Mouse (Mus musculus): ENCODE measurements around the gene Fam160b1.
A peak's percentile ranks its signal among the peaks of the same experiment; 100 is the strongest.

Gene Fam160b1

DNA sequence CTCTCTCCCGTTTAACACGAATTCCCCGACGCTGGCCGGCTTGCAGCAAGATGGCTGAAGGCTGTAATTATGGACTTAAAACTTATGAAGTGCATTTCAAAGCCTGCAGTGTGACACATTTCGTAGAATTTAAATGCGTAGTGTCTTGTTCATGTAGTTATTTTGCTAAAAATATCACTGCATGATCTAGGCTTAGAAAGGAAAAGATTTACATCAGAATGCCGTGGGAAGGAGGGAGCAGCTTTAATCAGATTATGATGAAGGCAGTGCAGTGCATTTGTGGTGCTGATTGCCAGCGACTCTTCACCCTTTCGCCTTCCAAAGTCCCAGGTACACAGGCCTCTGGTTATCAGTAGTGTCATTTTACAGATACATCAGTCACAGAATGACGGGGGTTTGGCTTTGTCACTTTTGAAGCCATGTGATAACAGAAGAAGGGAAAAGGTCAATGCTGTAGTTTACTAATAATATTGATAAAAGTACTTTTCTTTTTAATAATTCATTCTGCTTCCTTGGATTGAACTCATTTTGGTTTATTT lies 7.4 kb downstream of the Fam160b1 start:
- DNase-seq: no peak

DNA sequence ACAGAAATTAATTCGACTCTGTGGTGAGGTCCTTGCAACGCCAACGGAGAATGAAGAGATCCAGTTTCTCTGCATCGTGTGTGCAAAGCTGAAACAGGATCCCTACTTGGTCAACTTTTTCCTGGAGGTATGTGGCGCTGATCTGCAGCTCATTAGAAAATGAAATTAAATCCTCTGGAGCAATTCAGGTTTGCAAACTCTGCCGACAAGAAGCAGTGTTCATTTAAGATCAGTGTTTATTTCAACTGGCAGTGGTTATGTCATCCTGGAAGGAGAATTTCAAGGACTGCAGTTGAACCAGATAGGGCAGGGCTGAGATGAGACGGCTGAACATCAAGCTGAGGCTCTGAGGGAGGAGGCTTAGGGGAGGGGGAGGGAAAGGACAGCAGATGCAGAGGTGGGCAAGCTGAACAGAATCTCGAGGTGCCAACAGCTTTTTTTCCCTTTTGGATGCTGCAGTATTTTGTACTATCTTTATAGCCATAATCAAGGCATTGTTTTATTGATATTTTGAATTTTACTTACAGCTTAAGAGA lies 12.9 kb downstream of the Fam160b1 start:
- no peak for DNase-seq

DNA sequence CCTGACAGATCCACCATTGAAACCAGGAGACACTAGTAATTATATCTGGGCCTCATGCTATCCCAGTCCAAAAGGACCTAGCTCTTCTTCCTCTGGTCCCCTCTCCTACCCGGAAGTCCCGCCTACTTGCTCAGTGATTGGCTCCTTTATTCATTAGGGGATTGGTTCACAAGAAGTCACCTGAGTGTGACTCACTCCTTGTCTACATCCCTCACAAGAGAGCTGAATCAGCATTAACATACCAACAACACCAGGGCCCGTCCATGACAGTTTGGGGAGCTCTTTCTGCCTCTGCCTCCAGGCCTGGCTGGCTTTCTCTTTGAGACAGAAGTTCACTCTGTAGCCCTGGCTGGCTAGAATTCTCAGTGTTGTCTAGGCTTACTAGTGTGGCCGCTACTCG lies 14.7 kb downstream of the Fam160b1 start:
- DNase-seq: no peak

DNA sequence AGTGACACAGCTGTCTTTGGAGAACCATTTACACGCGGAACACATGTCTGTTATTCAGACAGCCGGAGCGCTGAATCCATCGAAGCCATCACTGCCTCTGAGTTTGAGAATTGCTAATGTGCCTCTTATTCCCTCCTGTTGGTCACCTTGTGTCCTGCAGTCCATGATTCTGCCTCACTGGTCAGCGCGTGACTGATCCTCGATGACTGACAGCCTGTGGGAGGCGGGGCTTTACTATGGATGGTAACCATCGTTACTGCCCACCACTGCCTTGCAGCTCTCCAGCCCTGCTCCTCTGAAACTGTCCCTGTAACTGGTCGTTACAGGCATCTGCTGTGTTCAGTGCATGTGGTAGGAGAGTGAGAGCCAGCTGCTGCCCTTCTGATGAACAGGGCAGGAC lies 15.3 kb downstream of the Fam160b1 start:
- no peak for DNase-seq

DNA sequence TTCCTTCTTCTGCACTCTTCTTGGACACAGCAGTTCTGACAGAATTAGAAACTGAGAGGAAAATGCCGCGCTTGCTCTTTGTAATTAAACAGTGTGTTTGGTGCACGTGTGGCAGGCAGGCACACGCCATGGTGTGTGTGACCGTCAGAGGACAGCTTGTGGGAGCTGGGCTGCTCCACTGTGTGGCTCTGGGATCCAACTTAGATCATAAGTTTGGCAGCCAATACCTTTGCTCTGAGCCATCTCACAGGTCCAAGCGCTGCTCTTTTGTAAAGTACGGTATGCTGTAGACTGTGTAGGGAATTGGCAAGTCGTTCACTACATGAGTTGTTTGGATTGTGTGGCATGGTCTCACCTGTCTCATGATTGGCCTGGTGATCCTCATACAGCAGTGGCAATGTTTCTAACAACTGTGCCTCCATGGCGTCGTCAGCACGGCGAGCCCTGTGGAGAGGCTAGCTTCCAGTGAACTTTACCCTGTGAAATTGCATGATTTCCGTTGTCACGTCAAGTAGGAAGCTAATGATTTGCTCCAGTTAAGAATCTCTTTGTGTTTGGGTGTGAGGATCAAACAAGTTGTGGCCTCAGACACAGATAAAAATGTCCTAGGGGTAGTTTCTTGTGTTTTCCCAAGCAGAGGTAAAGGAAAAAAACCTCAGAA lies 16.7 kb downstream of the Fam160b1 start:
- no peak for DNase-seq

DNA sequence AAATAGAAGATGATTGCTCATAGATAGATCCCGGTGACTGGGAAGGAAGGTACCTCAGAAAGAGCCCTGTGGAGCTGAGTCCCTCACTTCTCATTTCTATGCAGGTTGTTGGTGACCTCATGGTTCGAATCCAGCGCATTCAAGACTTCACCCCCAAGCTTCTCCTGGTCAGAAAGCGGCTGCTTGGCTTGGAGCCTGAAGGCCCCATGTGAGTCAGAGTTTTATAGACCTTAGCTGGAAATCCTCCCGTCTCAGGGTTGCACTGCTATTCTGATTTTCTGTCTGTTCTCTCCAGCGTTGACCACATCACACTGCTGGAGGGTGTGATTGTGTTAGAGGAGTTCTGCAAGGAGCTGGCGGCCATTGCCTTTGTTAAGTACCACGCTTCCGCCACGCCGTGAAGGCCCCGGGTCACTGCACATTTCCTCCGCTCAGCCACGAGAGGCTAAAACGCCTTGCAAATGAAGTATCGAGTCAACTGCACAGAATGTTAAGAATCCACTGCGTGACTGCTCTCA lies 25.8 kb downstream of the Fam160b1 start:
- no peak for DNase-seq

DNA sequence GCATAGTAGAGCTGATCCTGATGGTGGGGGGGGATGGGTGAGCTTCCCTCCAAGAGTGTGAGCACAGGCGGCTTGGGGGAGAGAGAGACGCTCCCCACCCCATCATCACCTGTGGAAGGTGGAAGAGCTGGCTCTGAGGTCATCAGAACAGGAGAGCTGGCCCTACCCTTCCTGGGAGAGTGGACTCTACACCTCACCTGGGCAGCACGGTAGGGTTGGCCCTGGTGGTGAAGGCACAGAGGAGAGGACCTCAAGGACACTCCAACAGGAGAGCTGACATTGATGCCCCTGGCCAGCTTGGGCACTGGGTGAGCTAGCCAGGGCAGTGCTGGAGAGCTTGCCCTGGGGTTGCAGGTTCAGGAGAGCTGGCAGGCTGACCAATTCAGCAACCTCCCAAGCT lies 31.1 kb downstream of the Fam160b1 start:
- DNase-seq: no peak

DNA sequence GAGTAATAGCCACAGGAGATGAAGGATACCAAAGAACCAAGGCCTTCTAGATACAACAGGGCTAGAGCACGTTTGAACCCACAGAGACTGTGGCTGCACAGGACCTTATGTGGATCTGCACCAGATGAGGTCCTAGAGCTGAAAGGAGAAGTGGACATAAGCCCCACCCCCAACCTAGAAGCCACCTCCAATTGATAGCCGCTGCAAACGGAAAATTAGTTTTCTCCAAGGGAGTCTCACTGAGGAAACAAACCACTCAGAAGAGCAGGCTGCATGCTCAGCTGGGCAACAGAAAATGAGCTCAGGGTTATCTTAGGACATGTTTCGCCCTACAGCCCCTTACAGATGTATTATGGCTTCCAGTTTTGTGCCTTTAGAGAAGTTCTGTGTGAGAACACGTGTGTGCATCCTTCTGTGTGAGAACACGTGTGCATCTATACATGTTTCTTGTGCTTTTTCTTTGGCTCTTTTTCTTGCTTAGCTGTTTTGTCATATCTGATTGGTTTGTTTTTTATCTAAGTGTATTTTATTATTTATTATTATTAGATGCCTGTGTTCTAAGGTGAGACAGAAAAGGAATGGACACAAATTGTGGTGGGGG lies 33.0 kb downstream of the Fam160b1 start:
- DNase-seq: no peak

DNA sequence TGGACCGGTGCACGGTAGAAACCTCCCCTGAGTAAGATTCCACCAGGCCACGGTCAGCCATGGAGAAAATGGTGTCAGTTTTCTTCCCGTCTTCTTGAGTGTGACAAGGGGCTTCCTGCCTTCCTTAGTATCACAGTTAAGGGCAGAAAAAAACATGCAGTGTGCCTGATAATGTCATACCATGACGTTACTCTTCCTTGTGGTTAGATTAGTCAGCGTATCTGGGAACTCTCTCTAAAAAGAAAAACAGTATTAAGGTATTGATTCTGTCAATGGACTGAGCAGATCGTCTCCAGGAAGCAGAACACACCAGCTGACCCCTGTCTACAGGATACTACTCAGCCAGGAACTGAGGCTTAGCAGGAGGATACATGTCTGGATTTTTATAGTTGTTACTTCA lies 36.1 kb downstream of the Fam160b1 start:
- no peak for DNase-seq

DNA sequence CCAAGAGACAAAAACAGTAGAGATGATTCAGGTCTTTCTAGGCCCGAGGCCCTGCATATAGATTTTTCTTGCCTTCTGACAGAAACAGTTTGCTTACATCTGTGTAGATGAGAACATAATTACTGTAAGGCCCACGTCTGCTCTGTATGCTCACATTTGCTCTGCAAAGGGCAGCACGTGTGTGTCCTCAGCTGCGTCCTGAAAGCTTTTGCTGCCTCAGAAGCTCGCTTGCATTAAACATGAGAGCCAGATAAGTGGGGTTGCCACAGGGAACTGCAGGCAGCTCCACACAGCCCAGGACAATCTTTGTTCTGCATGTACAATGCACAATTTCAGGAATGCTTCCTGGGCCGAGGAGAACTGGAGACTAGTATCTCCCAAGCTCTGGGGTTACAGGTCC lies 41.9 kb downstream of the Fam160b1 start:
- DNase-seq: no peak

DNA sequence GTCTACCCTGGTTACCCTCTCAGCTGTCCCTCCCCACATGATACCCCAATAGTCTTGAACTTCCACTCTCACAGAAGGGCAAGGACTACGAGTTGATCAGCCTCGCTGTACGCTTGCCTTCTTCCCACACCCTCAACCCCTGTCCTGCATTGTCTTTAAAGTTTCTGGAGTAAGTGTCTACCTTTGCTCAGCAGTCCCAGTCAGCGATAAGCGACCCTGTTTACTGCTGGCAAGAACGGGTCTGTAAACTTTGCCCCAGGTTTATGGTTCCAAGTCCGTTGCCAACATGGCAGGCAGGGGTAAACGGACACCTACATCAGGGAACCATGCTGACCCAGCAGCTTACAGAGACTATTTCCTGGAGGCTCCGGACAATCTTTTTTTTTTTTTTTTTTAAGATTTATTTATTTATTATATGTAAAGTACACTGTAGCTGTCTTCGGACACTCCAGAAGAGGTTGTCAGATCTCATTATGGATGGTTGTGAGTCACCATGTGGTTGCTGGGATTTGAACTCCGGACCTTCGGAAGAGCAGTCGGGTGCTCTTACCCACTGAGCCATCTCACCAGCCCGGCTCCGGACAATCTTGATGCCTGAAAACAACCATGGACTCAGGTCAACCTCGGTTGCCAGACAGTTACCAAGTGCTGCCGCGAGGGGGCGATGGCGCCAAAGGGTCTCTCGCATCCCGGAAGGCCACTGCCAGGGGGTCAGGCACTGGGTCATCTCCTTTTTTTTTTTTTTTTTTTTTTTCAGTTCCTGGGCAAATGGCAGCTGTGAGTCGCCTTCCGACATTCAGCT lies 43.4 kb downstream of the Fam160b1 start:
- peak; percentile 82 to 89 for DNase-seq

DNA sequence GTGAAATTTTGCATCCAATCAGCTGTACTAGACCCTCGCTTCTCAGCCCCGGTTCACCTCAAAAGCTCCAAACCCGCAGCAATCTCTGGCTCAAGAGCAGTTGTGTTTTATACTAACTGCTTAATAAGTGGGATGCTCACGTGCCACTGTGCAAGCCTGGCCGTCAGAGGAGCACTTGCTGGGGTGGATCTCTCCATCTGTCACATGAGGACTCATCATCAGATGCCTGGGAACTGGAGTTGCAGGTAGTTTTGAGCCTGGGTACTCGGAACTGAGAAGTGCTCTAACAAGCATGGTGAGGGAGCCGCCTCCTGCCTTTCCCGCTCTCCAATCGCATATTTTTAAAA lies 44.0 kb downstream of the Fam160b1 start:
- peak in 1 of 2 experiments; percentile 22 for DNase-seq

DNA sequence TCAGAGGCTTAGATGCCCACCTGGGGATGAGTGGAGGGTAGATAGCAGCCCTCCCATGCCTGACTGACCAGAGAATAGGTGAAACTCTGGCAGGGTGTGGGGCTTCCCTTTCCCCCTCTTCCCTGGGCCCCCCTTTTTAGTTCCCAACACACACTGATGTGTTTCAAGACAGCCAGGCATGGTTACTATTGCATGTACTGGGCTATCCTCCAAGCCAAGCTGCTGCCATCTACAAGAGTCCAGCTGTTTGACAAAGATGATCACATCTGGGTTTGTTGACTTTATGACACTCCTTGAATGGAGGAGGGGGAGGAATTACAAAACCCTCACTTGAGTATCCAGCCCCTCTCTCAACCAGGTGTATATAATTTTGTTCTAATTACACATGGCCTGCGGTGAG lies 47.5 kb downstream of the Fam160b1 start:
- no peak for DNase-seq

DNA sequence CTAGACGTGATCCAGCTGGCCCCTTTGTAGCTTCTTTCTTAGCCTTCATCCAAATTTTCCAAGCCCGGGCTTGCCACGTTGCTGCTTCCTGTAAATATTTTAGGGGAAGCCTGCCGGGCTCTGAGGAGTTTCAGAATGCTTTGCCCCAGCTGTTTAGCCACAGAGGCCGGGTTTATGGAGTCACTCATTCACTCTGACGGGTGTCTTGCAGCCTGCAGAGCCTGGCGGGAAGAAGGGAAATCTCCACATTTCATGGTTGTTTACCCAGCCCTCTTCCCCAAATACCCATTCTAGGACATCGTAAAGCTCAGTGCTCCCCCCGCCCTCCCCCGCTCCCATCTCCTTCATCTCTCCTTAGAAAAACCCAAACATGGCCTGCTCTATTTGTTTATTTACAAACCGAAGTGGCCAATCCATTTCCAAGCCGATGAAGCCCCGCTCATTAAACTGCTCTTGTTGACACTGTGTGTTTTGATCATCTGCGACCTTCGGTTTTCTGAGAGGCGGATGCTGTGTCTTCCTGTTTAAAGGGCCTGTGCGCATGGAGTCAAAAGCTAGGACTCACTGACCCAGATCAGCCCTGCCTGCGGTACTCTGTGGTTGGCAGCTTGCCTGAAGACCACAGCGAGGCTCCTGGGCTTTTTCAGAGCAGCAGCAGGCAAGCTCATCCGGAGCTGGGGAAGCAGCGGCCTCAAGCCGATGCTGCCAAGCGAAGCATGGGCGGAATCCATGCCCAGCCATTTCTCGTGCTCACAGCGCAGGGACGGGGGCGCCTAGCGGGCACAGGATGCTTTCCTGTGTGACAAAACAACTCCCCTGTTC lies 51.1 kb downstream of the Fam160b1 start:
- peak; percentile 80 to 86 for DNase-seq

DNA sequence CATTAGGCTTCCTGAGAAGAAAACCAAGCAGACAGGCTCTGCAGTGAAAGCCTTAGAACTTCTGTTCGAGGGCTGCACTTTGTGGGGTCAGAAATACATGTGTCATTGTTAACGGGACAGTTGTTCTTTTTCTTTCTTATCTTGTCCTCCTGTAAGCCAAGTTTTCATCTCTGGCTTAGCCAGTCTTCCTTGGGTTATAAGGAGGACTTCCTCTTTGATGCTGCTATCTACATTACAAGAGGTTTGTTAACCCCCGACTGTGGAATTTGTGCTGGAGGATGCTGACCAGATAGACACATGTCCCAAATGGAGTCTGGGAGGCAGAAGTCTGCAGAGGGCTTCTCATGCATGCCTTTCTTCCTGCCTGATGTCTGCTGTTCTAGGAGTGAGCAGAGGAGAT lies 52.7 kb downstream of the Fam160b1 start:
- no peak for DNase-seq

DNA sequence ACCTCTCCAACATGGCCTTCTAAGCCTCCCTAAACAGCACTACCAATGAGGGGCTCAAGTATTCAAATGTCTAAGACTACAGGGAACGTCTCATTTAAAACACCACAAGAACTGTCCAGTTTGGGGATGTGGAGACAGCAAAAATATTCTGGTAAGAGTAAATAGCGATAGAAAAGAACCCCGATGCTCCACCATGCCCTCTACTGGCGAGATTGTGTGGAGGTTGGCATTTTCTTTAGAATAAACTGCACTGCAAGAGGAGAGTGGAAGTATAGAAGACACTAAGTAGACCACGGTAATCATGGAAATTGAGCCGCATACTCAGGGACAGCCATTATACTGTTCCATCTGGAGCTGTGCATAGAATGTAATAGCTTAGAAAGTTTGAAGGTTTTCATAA lies 53.4 kb downstream of the Fam160b1 start:
- no peak for DNase-seq

DNA sequence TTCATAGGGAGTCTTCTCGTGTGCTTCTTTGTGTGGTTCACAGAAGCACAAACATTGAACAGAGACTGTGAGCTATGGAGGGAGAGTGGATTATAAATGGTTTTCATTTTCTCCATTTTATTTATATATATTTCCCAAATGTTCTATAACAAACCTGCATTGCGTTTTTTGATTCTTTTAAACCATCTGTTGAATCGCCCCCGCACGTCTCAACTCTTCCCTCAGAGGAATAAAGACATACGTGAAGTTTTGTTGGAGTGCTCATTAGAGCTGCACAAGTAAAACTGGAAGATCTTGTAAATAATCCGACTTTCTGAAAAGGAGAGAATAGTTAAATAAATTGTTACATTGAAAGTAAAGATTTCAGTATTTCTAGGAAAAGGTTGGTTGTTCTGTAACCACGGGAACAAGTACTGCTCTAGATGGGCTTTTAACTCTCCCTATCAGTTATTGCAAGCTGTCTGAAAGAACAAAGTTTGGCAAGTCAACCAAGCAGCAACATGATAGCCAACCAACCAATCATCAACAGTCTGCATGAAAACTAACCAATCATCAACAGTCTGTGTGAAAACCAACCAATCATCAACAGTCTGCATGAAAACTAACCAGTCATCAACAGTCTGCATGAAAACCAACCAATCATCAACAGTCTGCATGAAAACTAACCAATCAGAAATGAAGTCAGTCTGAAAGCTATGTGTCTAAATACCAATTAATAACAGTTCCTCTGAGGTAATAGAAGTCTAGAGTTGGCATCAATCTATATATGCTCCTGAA lies 54.7 kb downstream of the Fam160b1 start:
- no peak for DNase-seq

DNA sequence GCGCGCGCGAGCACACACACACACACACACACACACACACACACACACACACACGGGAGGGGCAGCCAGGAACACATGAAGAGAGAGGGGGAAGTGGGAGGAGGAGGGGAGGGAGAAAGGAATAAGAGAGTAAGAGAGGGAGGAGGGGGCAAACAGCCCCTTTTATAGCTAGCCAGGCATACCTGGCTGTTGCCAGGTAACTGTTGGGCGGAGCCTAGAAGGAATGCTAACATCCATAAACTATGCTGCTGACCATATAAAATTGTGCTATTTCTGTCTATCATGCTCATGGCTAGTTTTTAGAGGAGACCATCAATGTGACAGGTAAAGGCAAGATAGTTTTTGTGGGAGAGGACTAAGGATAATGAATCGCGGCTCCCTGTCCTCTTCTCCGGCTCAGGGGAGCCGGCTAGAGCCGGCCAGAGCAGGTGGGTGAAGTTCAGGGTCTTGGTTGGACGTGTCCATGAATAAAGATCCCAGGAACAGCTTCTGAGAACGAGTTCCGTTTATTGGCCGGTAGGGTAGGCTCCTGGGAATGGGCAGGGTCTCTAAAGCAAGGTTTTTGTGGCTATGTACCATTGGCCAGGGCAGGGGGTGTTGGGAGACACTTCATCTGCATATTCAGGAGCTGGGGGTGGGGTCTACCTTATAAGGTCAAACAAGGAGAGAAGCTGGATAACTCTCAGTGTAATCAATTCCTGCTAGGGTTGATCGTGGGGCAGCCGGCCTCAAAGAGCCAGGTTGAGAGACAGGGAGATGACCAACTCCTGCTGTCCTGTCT lies 57.5 kb downstream of the Fam160b1 start:
- no peak for DNase-seq

DNA sequence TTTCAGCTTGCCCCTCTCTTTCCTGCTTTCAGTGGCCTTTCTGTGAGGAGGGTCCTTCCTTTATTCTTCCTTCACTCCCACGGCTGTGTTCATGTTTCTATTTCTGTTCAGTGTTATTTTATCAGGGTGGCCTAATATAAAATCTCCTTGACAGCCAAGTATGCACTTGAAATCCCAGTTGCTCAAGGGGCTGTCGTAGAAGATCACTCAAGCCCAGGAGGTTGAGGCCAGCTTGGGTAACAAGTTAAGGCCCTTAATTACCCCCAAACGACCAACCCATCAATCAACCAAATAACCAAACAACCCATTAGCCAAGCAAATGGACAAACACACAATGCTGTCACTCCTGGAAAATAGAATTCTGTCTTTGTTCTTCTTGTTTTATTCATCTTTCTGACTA lies 62.9 kb downstream of the Fam160b1 start:
- DNase-seq: no peak

DNA sequence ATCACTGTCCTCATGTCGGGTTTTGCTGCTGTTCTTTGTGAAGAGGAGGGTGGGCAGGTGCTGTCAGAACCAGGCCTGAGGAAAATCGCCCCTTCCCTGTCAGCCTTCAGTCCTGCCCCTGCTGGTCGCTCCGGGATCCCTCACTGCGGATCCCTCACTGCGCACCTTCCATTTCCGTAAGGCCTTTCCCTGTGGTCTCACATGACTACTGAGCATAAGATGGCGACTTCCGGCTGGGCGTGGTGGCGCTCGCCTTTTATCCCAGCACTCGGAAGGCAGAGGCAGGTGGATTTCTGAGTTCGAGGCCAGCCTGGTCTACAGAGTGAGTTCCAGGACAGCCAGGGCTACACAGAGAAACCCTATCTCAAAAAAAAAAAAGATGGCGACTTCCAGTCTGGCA lies 64.8 kb downstream of the Fam160b1 start:
- no peak for DNase-seq

DNA sequence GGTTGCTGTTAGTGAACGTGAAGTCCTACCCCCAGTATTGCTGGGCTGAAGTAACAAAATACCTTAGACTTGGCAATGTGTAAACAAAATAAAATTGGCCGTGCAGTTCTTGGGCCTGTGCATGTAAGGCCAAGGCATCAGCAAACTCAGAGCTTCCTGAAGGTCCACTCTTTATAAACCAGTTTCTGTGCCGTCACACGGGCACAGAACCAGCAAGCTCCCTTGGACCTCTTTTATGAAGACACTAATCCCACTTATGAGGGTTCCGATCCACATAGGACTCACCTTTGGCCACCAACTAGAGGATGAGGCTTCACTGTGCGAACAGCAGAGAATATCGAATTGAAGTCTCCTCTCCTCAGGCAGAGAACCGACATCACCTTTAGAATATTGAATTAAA lies 66.4 kb downstream of the Fam160b1 start:
- no peak for DNase-seq

All from cerebellum, postnatal 25 days (tissue).